Mouse (Mus musculus) heart, postnatal 0 days (tissue): ENCODE measurements at regions not wholly inside any gene's neighbourhood (a gene's known extent, or its start where the extent isn't known, plus 50 kb on each side); places are given as distances from the start of the nearest gene placed in this dataset.

ENCODE experiments used
- CTCF ChIP-seq: IDR thresholded peaks from 2 replicates; pipeline ENCODE4 v1.5.1; 2016; ENCODE audit warnings: antibody characterized with exemption, control low read depth, low read depth
- EP300 ChIP-seq: IDR thresholded peaks from 2 replicates; pipeline ENCODE4 v1.6.1; 2016; ENCODE audit warnings: antibody characterized with exemption, low read depth

GRCm38 (mm10) chr10:17561977-17562376 is 161.0 kb upstream of the Cited2 start:
- TF ChIP-seq CTCF, result no peak
- TF ChIP-seq EP300, result no peak
